Mouse (Mus musculus) lung, embryonic 15.5 days (tissue): ENCODE measurements around the gene Apol6. TPM values are rescaled to one million over a fixed set of nuclear protein-coding genes. Genes with fewer than 3 reads are reported as not detected.

Source experiments
- ATAC-seq: fragments of 200-750 bp; cut with Nextera tagmentation; 2 replicates; pipeline ENCODE4 v1.8.0; 2017; ENCODE audit warnings: moderate number of reproducible peaks, borderline replicate concordance; ENCODE audit not compliant: low FRiP score, low TSS enrichment; ENCODE audit errors: extremely low read depth
- H3K27ac ChIP-seq: fragments of 300-500 bp; sonication (generic); 2 replicates; pipeline ENCODE4 v1.5.1; 2015; ENCODE audit warnings: moderate library complexity, mild to moderate bottlenecking, inconsistent platforms
- H3K27me3 ChIP-seq: fragments of 300-500 bp; sonication (generic); 2 replicates; pipeline ENCODE4 v1.6.1; 2015; ENCODE audit warnings: inconsistent platforms
- H3K36me3 ChIP-seq: fragments of 300-500 bp; sonication (generic); 2 replicates; pipeline ENCODE4 v1.6.1; 2015; ENCODE audit warnings: inconsistent platforms
- H3K4me1 ChIP-seq: fragments of 300-500 bp; sonication (generic); 2 replicates; pipeline ENCODE4 v1.6.1; 2015; ENCODE audit warnings: inconsistent platforms
- H3K4me2 ChIP-seq: fragments of 300-500 bp; sonication (generic); 2 replicates; pipeline ENCODE4 v1.6.1; 2015; ENCODE audit warnings: inconsistent platforms, mild to moderate bottlenecking, moderate library complexity
- H3K4me3 ChIP-seq: fragments of 300-500 bp; sonication (generic); 2 replicates; pipeline ENCODE4 v1.5.1; 2015; ENCODE audit warnings: mild to moderate bottlenecking, inconsistent platforms
- H3K9ac ChIP-seq: fragments of 300-500 bp; sonication (generic); 2 replicates; pipeline ENCODE4 v1.6.1; 2015; ENCODE audit warnings: inconsistent platforms
- H3K9me3 ChIP-seq: fragments of 300-500 bp; sonication (generic); 2 replicates; pipeline ENCODE4 v1.6.1; 2016; ENCODE audit warnings: inconsistent platforms
- WGBS: fragments of 180-500 bp; shearing (Covaris S2); methylation state at CpG from one replicate; pipeline ENCODE4 v1.1.7; 2015; 5-methylcytosine and 5-hydroxymethylcytosine counted together
- polyA plus RNA-seq: library from polyadenylated mRNA; unstranded; fragments of >200 nt; fragmentation: Nextera tagmentation; extraction: Ambion mirVana; gene quantifications from 2 replicates; pipeline ENCODE4 v1.2.1, GENCODE M21; 2015

Apol6 gene
- polyA plus RNA-seq, 1 experiment from 2014 or later: not detected

GRCm38 (mm10) chr15:77018740-77019340 is 25.7 kb upstream of the Apol6 start:
- H3K4me3 ChIP-seq: no peak overlapping the region
- WGBS: 53% methylated on average over 6 of the region's 6 CpGs

DNA sequence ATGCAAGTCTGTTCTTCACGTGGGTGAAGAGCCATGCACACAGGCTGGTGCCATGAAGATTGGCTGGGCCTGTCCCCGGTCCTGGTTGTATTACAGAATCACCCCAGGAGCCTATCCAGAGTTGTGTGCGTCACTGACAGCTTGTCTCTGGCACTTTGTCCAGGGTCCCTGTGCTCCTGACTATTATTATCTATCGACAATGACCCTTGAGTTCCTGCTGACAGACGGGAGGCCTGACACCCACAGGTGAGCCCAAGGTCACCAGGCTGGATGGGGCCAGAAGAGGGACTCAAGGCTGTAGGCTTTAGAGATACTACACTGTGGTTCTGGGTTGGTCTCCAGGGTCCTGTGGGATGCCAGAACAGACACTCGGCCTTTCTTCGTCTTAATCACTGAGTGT is 25.0 kb upstream of the Apol6 start:
- no peak for ATAC-seq
- Histone ChIP-seq H3K9ac (no peak overlapping the region), H3K27ac (no peak overlapping the region), H3K4me1 (peaks cover 10% of the 10 kb centered on the region), H3K4me3 (no peak overlapping the region), H3K9me3 (no peaks in the 10 kb centered on the region), H3K27me3 (0 out of 2 replicates have a peak, but pooled peaks cover 4% of the 10 kb centered on the region), H3K4me2 (no peak overlapping the region), H3K36me3 (no peaks in the 10 kb centered on the region)
- WGBS: 58% methylated on average over 7 of the region's 7 CpGs

More at GRCm38 (mm10) chr15:77018740-77019340, 25.7 kb upstream of the Apol6 start:
- Histone ChIP-seq H3K36me3 (no peaks in the 10 kb centered on the region), H3K4me2 (no peak overlapping the region), H3K4me1 (peaks cover 17% of the 10 kb centered on the region), H3K27me3 (0 out of 2 replicates have a peak, but pooled peaks cover 4% of the 10 kb centered on the region), H3K27ac (no peak overlapping the region), H3K9ac (no peak overlapping the region), H3K9me3 (no peaks in the 10 kb centered on the region)
- ATAC-seq: no peak

DNA sequence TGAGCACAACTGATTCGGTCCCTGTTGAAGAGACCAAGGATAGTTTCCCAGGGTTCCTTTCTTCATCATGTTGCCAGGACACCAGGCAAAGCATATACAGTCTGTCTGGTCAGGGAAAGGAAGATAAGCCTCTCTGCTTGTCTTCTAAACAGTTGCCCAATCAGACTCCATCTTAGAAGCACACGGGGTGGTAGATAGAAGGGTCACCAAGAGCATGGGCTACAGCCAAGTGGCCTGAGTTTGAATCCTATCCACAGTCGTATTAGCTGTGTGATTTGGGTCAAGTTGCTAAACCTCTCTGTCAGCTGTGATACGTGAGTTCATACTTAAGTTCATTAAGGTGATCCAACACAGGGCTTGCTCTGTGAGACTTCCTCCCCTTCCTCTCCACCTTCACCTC is 24.4 kb upstream of the Apol6 start:
- 71% methylated on average over 4 of the region's 4 CpGs for WGBS
- peaks cover 4% of the 10 kb centered on the region; the same call in 1 of the 2 replicates for H3K4me1 ChIP-seq
- no peak overlapping the region for H3K9ac ChIP-seq
- no peak overlapping the region for H3K4me3 ChIP-seq
- 0 out of 2 replicates have a peak, but pooled peaks cover 2% of the 10 kb centered on the region for H3K27me3 ChIP-seq
- no peak overlapping the region for H3K27ac ChIP-seq
- H3K9me3 ChIP-seq: no peaks in the 10 kb centered on the region
- H3K4me2 ChIP-seq: no peak overlapping the region
- no peak for ATAC-seq
- H3K36me3 ChIP-seq: no peaks in the 10 kb centered on the region

DNA sequence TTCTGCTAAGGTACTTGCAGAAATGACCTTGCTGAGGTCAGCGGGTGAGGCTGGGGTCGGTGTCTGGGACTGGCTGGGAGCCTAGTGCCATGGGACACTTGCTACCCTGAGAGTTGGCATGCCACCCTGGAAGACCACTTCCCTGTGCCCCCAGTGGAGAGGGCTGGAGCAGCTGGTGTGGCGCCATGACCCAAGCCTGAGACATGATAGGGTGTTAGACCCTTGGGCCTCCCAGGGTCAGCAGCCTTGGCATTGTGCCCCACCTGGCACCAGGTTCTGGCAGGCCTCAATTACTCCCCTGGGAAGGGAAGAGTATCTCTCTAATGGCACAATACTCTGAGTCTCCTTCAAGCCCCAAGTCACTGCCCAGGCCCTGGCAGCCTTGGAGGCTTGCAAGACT is 23.5 kb upstream of the Apol6 start:
- H3K4me2 ChIP-seq: no peak overlapping the region
- no peak overlapping the region for H3K9ac ChIP-seq
- no peak overlapping the region for H3K4me3 ChIP-seq
- H3K4me1 ChIP-seq: 0 out of 2 replicates have a peak, but pooled peaks cover 3% of the 10 kb centered on the region
- H3K9me3 ChIP-seq: no peaks in the 10 kb centered on the region
- no peaks in the 10 kb centered on the region for H3K27me3 ChIP-seq
- H3K36me3 ChIP-seq: no peaks in the 10 kb centered on the region
- no peak overlapping the region for H3K27ac ChIP-seq
- WGBS: 93% methylated on average over 3 of the region's 3 CpGs
- no peak for ATAC-seq

DNA sequence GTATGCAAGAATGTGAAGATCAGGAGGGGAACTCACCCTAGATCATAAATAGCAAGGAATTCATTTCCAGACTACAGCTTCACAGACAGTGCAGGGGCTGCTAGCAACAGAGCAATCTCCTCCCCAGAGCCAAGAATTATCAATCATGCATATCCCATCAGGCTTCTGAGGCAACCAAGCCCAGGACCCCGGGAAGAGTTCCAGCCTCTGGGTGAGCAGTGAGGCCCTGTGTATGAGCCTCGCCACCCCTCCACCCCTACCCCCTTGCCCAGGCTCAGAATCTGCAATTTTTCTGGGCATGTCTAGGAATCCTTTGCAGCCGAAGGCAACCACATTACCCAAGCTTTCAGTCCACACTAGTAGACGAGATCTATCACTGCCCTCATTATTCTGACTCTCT is 22.7 kb upstream of the Apol6 start:
- Histone ChIP-seq H3K9me3 (no peaks in the 10 kb centered on the region), H3K4me1 (0 out of 2 replicates have a peak, but pooled peaks cover 3% of the 10 kb centered on the region), H3K4me2 (no peak overlapping the region), H3K27ac (no peak overlapping the region), H3K36me3 (no peaks in the 10 kb centered on the region), H3K4me3 (no peak overlapping the region), H3K9ac (no peak overlapping the region), H3K27me3 (no peaks in the 10 kb centered on the region)
- 68% methylated on average over 4 of the region's 4 CpGs for WGBS
- ATAC-seq: no peak

DNA sequence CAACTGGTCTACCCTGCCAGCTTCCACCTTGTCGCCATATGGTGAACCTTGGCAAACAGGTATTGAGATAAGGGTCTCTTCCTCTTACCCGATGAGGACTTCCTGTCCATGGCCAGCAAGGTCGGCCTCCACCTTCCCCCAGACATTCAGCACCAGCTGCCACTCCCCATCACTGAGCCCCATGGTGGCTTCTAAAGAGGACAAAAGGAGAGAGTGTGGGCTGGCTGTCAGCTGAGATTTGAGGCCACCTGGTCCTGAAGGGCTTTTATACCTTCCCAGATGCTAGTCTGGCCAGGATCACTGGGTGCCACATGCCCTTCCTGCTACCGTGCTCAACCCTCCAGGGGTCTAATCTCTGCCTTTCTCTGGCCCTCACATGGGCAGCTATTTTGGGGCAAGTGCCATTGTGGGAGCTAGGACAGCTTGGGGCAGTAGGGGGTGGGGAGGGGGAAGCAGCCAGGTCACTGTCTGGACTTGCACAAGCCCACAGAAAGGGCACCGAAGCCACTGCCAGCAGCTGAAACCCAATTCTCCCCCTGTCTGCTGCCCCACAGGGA is 22.1 kb upstream of the Apol6 start:
- ATAC-seq: no peak
- WGBS: 71% methylated on average over 5 of the region's 5 CpGs
- Histone ChIP-seq H3K27ac (no peak overlapping the region), H3K4me1 (0 out of 2 replicates have a peak, but pooled peaks cover 3% of the 10 kb centered on the region), H3K9me3 (no peaks in the 10 kb centered on the region), H3K9ac (no peak overlapping the region), H3K4me2 (no peak overlapping the region), H3K27me3 (no peaks in the 10 kb centered on the region), H3K36me3 (no peaks in the 10 kb centered on the region), H3K4me3 (no peak overlapping the region)

DNA sequence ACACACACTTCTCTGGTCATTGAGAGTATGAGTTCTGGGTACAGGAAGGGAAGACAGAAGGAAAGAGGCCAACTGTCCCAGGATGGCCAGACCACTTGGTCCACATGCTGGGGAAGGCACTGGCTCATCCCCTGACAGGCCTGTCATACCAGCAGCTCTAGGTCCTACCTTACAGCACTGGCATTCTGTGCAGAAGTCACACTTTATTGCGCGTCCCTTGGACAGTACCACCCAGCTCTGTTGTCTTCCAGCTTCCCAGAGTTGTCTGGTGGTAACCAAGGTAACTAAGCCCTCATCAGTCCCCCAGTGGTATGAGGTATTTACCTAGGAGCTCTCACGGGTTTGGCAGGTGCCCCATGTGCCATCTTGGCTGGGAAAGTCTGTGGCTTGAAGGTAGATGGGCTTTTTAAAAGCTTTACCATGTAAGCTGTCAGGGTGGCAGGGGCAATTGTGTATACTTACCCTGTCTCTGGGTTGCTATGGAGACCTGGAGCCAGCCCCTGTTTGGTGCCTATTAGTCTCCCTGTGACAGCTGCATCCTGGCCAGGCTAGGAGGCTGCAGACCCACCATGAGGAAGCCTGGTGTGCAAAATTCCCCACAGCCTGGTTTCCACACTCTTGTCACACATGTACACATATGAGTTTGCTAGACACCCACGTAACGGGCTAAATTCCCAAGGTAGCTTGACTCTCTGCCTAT is 18.5 kb upstream of the Apol6 start:
- no peak for ATAC-seq
- no peaks in the 10 kb centered on the region for H3K36me3 ChIP-seq
- WGBS: 68% methylated on average over 5 of the region's 5 CpGs
- H3K4me2 ChIP-seq: no peak overlapping the region
- no peak overlapping the region for H3K4me3 ChIP-seq
- H3K4me1 ChIP-seq: 0 out of 2 replicates have a peak, but pooled peaks cover 7% of the 10 kb centered on the region
- no peak overlapping the region for H3K9ac ChIP-seq
- no peaks in the 10 kb centered on the region for H3K9me3 ChIP-seq
- H3K27ac ChIP-seq: no peak overlapping the region
- no peaks in the 10 kb centered on the region for H3K27me3 ChIP-seq

GRCm38 (mm10) chr15:77027117-77027516 is 17.4 kb upstream of the Apol6 start:
- H3K4me2 ChIP-seq: no peak overlapping the region
- H3K4me3 ChIP-seq: no peak overlapping the region
- WGBS: 87% methylated on average over 3 of the region's 3 CpGs
- ATAC-seq: no peak
- no peaks in the 10 kb centered on the region for H3K36me3 ChIP-seq
- H3K27me3 ChIP-seq: no peaks in the 10 kb centered on the region
- H3K27ac ChIP-seq: no peak overlapping the region
- no peaks in the 10 kb centered on the region for H3K9me3 ChIP-seq
- 0 out of 2 replicates have a peak, but pooled peaks cover 6% of the 10 kb centered on the region for H3K4me1 ChIP-seq
- no peak overlapping the region for H3K9ac ChIP-seq

DNA sequence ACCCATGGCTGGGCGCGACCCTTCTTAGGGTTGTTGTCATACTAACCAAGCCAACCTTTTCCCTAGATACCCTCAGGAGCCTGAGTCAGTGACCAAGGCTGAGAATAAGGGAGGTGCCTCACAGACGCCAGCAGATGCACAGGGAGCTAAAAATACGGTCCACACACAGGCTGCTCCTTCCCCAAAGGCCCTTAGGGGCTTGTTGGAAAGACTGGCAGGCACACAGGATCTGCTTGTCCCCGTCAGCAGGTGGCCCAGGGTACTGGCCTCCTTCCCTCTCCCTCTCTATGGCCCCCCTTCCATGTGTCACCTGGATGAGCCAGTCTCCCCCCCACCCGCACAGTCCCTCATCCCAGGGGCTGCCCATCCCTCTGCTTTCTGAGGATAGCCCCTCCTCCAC is 16.9 kb upstream of the Apol6 start:
- Histone ChIP-seq H3K4me1 (0 out of 2 replicates have a peak, but pooled peaks cover 4% of the 10 kb centered on the region), H3K4me2 (no peak overlapping the region), H3K9me3 (no peaks in the 10 kb centered on the region), H3K27ac (no peak overlapping the region), H3K36me3 (no peaks in the 10 kb centered on the region), H3K27me3 (no peaks in the 10 kb centered on the region), H3K4me3 (no peak overlapping the region), H3K9ac (no peak overlapping the region)
- WGBS: 79% methylated on average over 6 of the region's 6 CpGs
- no peak for ATAC-seq

DNA sequence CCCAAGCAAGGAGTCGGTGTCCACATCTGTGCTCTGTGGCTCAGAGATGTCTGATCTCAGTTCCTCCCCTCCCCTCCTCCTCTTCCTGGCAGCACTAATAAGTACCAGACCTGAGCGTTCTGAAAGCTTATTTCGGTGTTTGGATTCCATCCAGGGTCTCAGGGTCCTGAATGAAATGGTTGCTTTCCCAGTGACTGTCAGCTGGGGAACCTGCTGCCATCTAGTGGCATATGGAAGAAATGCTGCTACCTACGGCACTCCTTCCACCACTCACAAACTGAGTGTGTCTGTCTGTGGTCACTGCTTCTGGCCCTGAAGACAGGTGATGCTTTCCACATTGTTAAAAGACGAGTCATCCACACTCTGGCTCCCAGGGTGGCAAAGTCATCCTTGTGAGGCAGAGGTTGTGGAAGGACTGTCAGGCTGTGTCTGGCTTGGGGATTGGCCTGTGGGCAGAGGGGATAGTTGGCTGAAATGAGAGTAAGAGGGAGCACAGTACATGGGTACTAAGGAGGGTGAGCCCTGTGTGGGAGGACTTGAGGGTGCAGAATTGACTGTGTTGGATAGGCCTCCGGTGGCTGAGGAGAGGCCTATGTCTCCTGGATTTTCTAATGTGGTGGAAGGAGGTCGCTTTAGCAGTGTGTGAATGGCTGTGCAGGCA is 15.1 kb upstream of the Apol6 start:
- no peak overlapping the region for H3K4me3 ChIP-seq
- no peak overlapping the region for H3K9ac ChIP-seq
- WGBS: 25% methylated on average over 7 of the region's 7 CpGs
- no peak overlapping the region for H3K27ac ChIP-seq
- ATAC-seq: peak; percentile 57
- H3K36me3 ChIP-seq: no peaks in the 10 kb centered on the region
- peak overlapping the region; percentile 39 for H3K4me2 ChIP-seq
- H3K4me1 ChIP-seq: 0 out of 2 replicates have a peak, but pooled peaks cover 4% of the 10 kb centered on the region
- H3K9me3 ChIP-seq: no peaks in the 10 kb centered on the region
- H3K27me3 ChIP-seq: no peaks in the 10 kb centered on the region

GRCm38 (mm10) chr15:77031271-77031670 is 13.3 kb upstream of the Apol6 start:
- H3K27me3 ChIP-seq: no peaks in the 10 kb centered on the region
- no peak overlapping the region for H3K4me3 ChIP-seq
- 63% methylated on average over 3 of the region's 3 CpGs for WGBS
- H3K9ac ChIP-seq: no peak overlapping the region
- no peaks in the 10 kb centered on the region for H3K36me3 ChIP-seq
- no peak overlapping the region for H3K27ac ChIP-seq
- ATAC-seq: no peak
- no peaks in the 10 kb centered on the region for H3K9me3 ChIP-seq
- H3K4me2 ChIP-seq: no peak overlapping the region
- peaks cover 8% of the 10 kb centered on the region for H3K4me1 ChIP-seq

- peaks cover 25% of the 10 kb centered on the region for H3K4me1 ChIP-seq
- H3K9me3 ChIP-seq: no peaks in the 10 kb centered on the region
- ATAC-seq: no peak
- no peak overlapping the region for H3K27ac ChIP-seq
- no peak overlapping the region for H3K4me2 ChIP-seq
- WGBS: 81% methylated on average over 6 of the region's 6 CpGs
- no peaks in the 10 kb centered on the region for H3K27me3 ChIP-seq
- no peak overlapping the region for H3K9ac ChIP-seq
- no peak overlapping the region for H3K4me3 ChIP-seq
- H3K36me3 ChIP-seq: no peaks in the 10 kb centered on the region
Observed at GRCm38 (mm10) chr15:77034526-77034925, 10.0 kb upstream of the Apol6 start.
